7 mouse cellular contexts compared by ENCODE assay signal in genomic region chr7:12897655-12898410, GRCm38 (mm10). TPM values are rescaled to one million over a fixed set of nuclear protein-coding genes. Genes with fewer than 3 reads are reported as not detected.
DNase-seq lines count a peak whose midpoint lies in the region; ATAC-seq and TF ChIP-seq lines count a peak whose summit lies in the region.

Gene Zscan22 (plus strand): TSS chr7:12897815.

- ATAC-seq in intestine, postnatal 0 days, result peak; percentile 100
- peak; percentile 99 for ATAC-seq in midbrain, embryonic 12.5 days (ENCODE audit: low FRiP score, low read depth)

- peak within 1 kb of the TSS; percentile 62 for H3K4me2 ChIP-seq in intestine, postnatal 0 days (replicated peaks; ENCODE audit: low read depth)
- H3K4me2 ChIP-seq in midbrain, embryonic 12.5 days (replicated peaks), result peak within 1 kb of the TSS; percentile 52

- peak; percentile 92 for DNase-seq in adrenal gland, postnatal 10 days
- DNase-seq in embryonic facial prominence, embryonic 10.5 days (ENCODE audit: low spot score), result peak; percentile 92
- DNase-seq in gonadal fat pad, adult 2 months (ENCODE audit: low read depth), result no peak
- DNase-seq in left cerebral cortex, postnatal 4 days, result peak; percentile 89

- TF ChIP-seq POLR2A in small intestine, adult 2 months (IDR thresholded peaks at IDR 0.05; ENCODE audit: low read depth, low read length), result no peak

- H3K9me3 ChIP-seq in embryonic facial prominence, embryonic 10.5 days, result no peaks in the 10 kb centered on the region
- H3K9me3 ChIP-seq in intestine, postnatal 0 days (ENCODE audit: control insufficient read depth), result no peaks in the 10 kb centered on the region
- H3K9me3 ChIP-seq in midbrain, embryonic 12.5 days, result no peaks in the 10 kb centered on the region

- H3K4me3 ChIP-seq in embryonic facial prominence, embryonic 10.5 days, result peak within 1 kb of the TSS; percentile 64
- H3K4me3 ChIP-seq in intestine, postnatal 0 days (ENCODE audit: low read depth, low read length), result peak within 1 kb of the TSS; percentile 55
- peak within 1 kb of the TSS; percentile 65 for H3K4me3 ChIP-seq in midbrain, embryonic 12.5 days
- peak within 1 kb of the TSS; percentile 97 for H3K4me3 ChIP-seq in small intestine, adult 2 months (ENCODE audit: low read depth, low read length)

- H3K36me3 ChIP-seq in embryonic facial prominence, embryonic 10.5 days (replicated peaks), result peaks cover 21% of the 10 kb centered on the region
- no peaks in the 10 kb centered on the region for H3K36me3 ChIP-seq in intestine, postnatal 0 days (ENCODE audit: control insufficient read depth, insufficient read depth)
- H3K36me3 ChIP-seq in midbrain, embryonic 12.5 days, result 0 out of 2 replicates have a peak, but pooled peaks cover 3% of the 10 kb centered on the region
- H3K36me3 ChIP-seq in small intestine, adult 2 months (ENCODE audit: control insufficient read depth, insufficient read depth, low read length), result no peaks in the 10 kb centered on the region

- peaks cover 6% of the 10 kb centered on the region; the same call in 1 of the 2 replicates for H3K4me1 ChIP-seq in embryonic facial prominence, embryonic 10.5 days
- H3K4me1 ChIP-seq in intestine, postnatal 0 days (replicated peaks; ENCODE audit: control insufficient read depth, insufficient read depth, low read length), result peaks cover 5% of the 10 kb centered on the region; the same call in 1 of the 2 replicates
- H3K4me1 ChIP-seq in midbrain, embryonic 12.5 days, result no peaks in the 10 kb centered on the region
- H3K4me1 ChIP-seq in small intestine, adult 2 months (ENCODE audit: control insufficient read depth, insufficient read depth, insufficient read length, low read length), result no peaks in the 10 kb centered on the region

- peak within 1 kb of the TSS; percentile 78 for H3K27ac ChIP-seq in embryonic facial prominence, embryonic 10.5 days (replicated peaks)
- no peak within 1 kb of the TSS for H3K27ac ChIP-seq in intestine, postnatal 0 days (ENCODE audit: low read depth, low read length)
- H3K27ac ChIP-seq in midbrain, embryonic 12.5 days (replicated peaks), result 0 out of 2 replicates have a peak within 1 kb of the TSS, but pooled peaks have one; percentile 30
- peak within 1 kb of the TSS; percentile 7; the same call in 1 of the 2 replicates for H3K27ac ChIP-seq in small intestine, adult 2 months (ENCODE audit: insufficient read depth, low read depth, low read length)

- intact Hi-C loops in left cerebral cortex, postnatal 4 days (cut with DNase I), result no loop called here

- peak within 1 kb of the TSS; percentile 51 for H3K9ac ChIP-seq in intestine, postnatal 0 days (ENCODE audit: low read depth, low read length)
- H3K9ac ChIP-seq in midbrain, embryonic 12.5 days (replicated peaks), result peak within 1 kb of the TSS; percentile 49; the same call in 1 of the 2 replicates

- TF ChIP-seq CTCF in intestine, postnatal 0 days (IDR thresholded peaks at IDR 0.05; ENCODE audit: low read depth), result no peak
- no peak for TF ChIP-seq CTCF in small intestine, adult 2 months (IDR thresholded peaks at IDR 0.05; ENCODE audit: extremely low read depth, insufficient read length, insufficient replicate concordance, low read depth, low read length)

- no peaks in the 10 kb centered on the region for H3K27me3 ChIP-seq in embryonic facial prominence, embryonic 10.5 days (replicated peaks; ENCODE audit: low read depth, poor library complexity, severe bottlenecking)
- H3K27me3 ChIP-seq in intestine, postnatal 0 days (replicated peaks; ENCODE audit: control insufficient read depth, insufficient read depth, low read length), result no peaks in the 10 kb centered on the region
- H3K27me3 ChIP-seq in midbrain, embryonic 12.5 days, result no peaks in the 10 kb centered on the region
- H3K27me3 ChIP-seq in small intestine, adult 2 months (ENCODE audit: control insufficient read depth, insufficient read depth, low read length), result no peaks in the 10 kb centered on the region

- WGBS in embryonic facial prominence, embryonic 10.5 days, result 8% methylated on average over 36 of the region's 36 CpGs
- WGBS in intestine, postnatal 0 days, result 5% methylated on average over 36 of the region's 36 CpGs
- WGBS in midbrain, embryonic 12.5 days, result 7% methylated on average over 36 of the region's 36 CpGs
- WGBS in small intestine, adult 2 months, result 3% methylated on average over 36 of the region's 36 CpGs

RNA-seq across cellular contexts. Expression of gene Zscan22, which starts in this region (rescaled TPM):
- 10 to 100 TPM in 1 of 2 experiments, 1 to 10 TPM in 1; 9.7 to 10.2 TPM for total RNA-seq in adrenal gland, postnatal 10 days (2021)
- polyA plus RNA-seq in embryonic facial prominence, embryonic 10.5 days (2016; fragmentation: Nextera tagmentation; extraction: Ambion mirVana), result 19.7 and 20.1 TPM in 2 replicates
- 11.1 and 13.1 TPM in 2 replicates for polyA plus RNA-seq in gonadal fat pad, adult 2 months (2012; rRNA removed)
- 4.0 and 4.4 TPM in 2 replicates for polyA plus RNA-seq in intestine, postnatal 0 days (2015; fragmentation: Nextera tagmentation; extraction: Ambion mirVana)
- total RNA-seq in left cerebral cortex, postnatal 4 days (2021), result 10 to 100 TPM; 13.1 to 13.7 TPM
- polyA plus RNA-seq in midbrain, embryonic 12.5 days (2016; fragmentation: Nextera tagmentation; extraction: Ambion mirVana), result 11.2 and 11.8 TPM in 2 replicates
- polyA plus RNA-seq in small intestine, adult 2 months (2012; rRNA removed), result 4.0 and 5.6 TPM in 2 replicates
